Mouse (Mus musculus): ENCODE data around the gene Pcsk5. TPM values are rescaled to one million over a fixed set of nuclear protein-coding genes. Genes with fewer than 3 reads are reported as not detected.

The Pcsk5 gene
- total RNA-seq, 2 experiments from 2014 or later: 73.5 to 78.3 TPM

DNA sequence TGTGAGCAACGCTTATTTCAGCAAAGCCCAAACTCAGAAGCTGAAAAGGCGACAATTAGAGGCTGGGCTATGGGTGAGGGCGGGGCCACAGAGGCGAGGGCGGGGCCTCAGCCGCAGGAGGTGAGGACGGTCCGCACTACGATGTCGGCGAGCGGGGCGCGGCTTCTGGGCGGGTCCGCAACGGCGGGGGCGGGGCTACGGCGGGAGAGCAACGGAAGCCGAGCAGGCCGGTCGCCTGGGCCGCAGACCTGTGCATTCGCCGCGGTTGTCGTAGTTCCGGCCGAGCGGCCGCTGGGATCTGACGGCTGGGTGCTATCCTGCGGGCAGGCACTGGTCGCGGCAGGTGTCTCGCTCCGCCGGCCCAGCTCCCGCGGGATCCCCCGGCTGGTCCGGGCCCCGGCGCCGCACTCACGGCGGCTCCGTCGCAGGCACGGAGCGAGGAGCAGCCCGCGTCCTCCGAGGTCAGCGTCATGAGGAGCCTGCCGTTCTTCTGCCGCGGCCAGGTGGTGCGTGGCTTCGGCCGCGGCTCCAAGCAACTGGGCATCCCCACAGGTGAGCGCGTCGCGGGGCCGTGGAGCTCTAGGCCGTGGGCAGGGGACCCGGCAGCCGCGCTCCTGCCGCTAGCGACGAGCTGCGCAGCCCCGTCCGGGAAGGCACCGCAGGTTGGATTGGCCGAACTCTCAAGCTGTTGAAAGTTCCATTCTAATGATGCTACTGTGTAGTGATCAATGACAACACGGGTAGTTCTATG, 443.4 kb downstream of the Pcsk5 start, which contains the start of gene Rfk:
Gene Rfk, plus strand, starts transcription at position 203 of the 751 bp plus-strand sequence.
- peak; percentile 98 for DNase-seq

GRCm38 (mm10) chr19:17392866-17393265, 444.6 kb downstream of the Pcsk5 start:
- no peak for DNase-seq

DNA sequence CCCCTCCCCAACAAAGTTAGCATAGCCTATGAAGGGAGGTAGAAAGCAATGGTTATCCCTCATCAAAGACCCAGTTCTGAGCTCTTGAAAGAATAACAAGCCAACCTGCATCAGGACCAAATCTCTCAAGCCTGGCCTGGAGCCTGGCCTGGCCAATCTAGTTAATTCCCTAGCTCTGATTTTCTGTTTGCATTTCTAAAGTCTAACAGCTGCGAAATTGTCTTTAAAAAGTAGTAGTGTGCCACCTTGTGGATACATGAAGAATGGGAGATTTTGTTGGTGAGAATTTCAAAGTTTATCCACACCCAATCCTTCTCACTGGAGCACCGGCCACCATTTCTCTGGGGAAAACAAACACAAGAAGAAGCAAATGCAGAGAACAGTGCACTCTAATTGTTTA, 449.0 kb downstream of the Pcsk5 start:
- DNase-seq: no peak

DNA sequence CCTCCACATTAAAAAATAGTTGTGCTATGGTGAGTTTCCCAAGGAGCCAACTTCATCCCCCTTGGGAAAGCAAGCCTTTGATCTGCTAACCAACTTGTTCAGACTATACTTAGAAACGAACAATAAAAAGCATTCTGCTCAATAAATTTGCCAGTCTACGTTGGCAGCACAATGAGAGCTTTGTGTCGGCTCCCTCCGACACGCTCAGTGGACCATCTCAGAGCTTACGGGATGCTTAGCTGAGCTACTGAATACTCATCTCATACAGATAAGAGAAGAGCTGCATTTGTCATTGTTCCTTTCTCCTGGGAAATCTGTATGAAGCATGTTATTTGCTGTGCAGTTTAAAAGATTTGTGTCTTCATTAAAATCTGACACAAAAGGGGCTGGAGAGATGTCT, 451.0 kb downstream of the Pcsk5 start:
- no peak for DNase-seq

DNA sequence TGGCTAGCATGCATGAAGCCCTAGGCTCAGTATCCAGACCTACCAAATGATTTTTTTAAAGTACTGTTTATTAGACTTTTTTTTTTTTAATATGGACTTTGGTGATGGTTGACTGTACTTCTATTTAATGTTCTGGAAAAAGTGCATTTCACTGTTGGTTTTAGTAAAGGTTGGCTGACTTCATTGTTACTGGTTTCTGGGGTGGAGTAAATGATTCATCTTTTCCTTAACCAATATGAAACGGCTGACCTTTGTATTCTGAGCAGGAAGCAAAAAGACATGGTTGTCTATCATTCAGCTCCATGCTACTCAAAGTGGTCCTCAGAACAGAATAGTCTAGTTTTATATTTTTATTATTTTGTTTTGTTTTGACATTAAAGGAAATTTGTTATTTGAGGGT, 452.0 kb downstream of the Pcsk5 start:
- no peak for DNase-seq

GRCm38 (mm10) chr19:17385022-17385421, 452.4 kb downstream of the Pcsk5 start:
- DNase-seq: no peak

DNA sequence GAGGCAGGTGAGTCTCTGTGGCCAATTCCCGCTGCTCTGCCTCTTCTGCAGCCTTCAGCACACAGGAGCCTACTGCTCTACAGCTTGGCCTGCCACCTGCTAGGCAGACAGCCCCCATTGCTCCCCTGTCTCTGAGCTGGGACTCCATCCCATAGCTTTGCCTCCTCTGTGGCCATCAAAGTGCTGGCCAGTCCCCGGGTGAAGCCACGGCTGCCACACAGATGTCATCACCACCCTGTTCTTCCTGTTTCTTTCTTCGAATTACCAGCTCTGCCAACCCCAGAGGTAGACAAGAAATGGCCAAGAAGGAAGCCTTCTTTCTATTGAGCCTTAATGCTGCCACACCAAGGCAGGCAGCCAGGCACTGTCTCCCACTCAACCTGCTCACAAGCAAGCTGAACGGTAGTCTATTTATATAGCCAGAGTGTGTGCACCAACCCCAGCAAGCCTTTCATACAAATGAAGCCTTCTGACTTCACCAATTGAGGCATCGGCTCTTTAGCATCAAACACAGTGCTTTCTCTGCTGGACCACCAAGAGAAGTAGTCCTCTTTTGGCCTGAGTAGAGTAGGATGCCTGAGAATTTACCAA, 454.5 kb downstream of the Pcsk5 start:
- no peak for DNase-seq
